Mouse (Mus musculus) hindbrain, embryonic 12.5 days (tissue): ENCODE data around the gene Muc3. TPM values are rescaled to one million over a fixed set of nuclear protein-coding genes. Genes with fewer than 3 reads are reported as not detected.

Experiments used
- ATAC-seq: fragments of 200-750 bp; cut with Nextera tagmentation; 2 replicates; pipeline ENCODE4 v1.8.0; 2017; ENCODE audit warnings: moderate TSS enrichment; ENCODE audit not compliant: low FRiP score
- H3K27ac ChIP-seq: fragments of 300-500 bp; sonication (generic); 2 replicates; pipeline ENCODE4 v1.5.1; 2016; ENCODE audit warnings: mild to moderate bottlenecking
- H3K27me3 ChIP-seq: fragments of 300-500 bp; sonication (generic); 2 replicates; pipeline ENCODE4 v1.6.1; 2016; ENCODE audit warnings: mild to moderate bottlenecking
- H3K36me3 ChIP-seq: fragments of 300-500 bp; sonication (generic); 2 replicates; pipeline ENCODE4 v1.6.1; 2016; ENCODE audit warnings: mild to moderate bottlenecking
- H3K4me1 ChIP-seq: fragments of 300-500 bp; sonication (generic); 2 replicates; pipeline ENCODE4 v1.6.1; 2016
- H3K4me2 ChIP-seq: fragments of 300-500 bp; sonication (generic); replicated peaks from 2 replicates; pipeline ENCODE4 v1.6.1; 2016; ENCODE audit warnings: mild to moderate bottlenecking
- H3K4me3 ChIP-seq: fragments of 300-500 bp; sonication (generic); 2 replicates; pipeline ENCODE4 v1.5.1; 2016; ENCODE audit warnings: mild to moderate bottlenecking
- H3K9ac ChIP-seq: fragments of 300-500 bp; sonication (generic); 2 replicates; pipeline ENCODE4 v1.6.1; 2016; ENCODE audit warnings: mild to moderate bottlenecking, moderate library complexity
- H3K9me3 ChIP-seq: fragments of 300-500 bp; sonication (generic); replicated peaks from 2 replicates; pipeline ENCODE4 v1.6.1; 2016; ENCODE audit warnings: mild to moderate bottlenecking
- WGBS: fragments of 180-500 bp; shearing (Covaris S2); methylation state at CpG from one replicate; pipeline ENCODE4 v1.1.7; 2016; 5-methylcytosine and 5-hydroxymethylcytosine counted together
- polyA plus RNA-seq: library from polyadenylated mRNA; unstranded; fragments of >200 nt; fragmentation: Nextera tagmentation; extraction: Ambion mirVana; gene quantifications from 2 replicates; pipeline ENCODE4 v1.2.1, GENCODE M21; 2016

The Muc3 gene
- polyA plus RNA-seq, 1 experiment from 2014 or later, result not detected

- no peaks in the 10 kb centered on the region for H3K36me3 ChIP-seq
- no peak overlapping the region for H3K4me3 ChIP-seq
- H3K27ac ChIP-seq, result no peak overlapping the region
- no peak overlapping the region for H3K4me2 ChIP-seq
- 87% methylated on average over 2 of the region's 2 CpGs for WGBS
- H3K27me3 ChIP-seq, result no peaks in the 10 kb centered on the region
- no peak for ATAC-seq
- peaks cover 9% of the 10 kb centered on the region for H3K4me1 ChIP-seq
- H3K9me3 ChIP-seq, result no peaks in the 10 kb centered on the region
- no peak overlapping the region for H3K9ac ChIP-seq
Measured at GRCm38 (mm10) chr5:137103969-137104368, 45.2 kb downstream of the Muc3 start.

- Histone ChIP-seq H3K4me1 (peaks cover 9% of the 10 kb centered on the region), H3K27me3 (no peaks in the 10 kb centered on the region), H3K9me3 (no peaks in the 10 kb centered on the region), H3K4me2 (no peak overlapping the region), H3K4me3 (no peak overlapping the region), H3K27ac (no peak overlapping the region), H3K9ac (no peak overlapping the region), H3K36me3 (no peaks in the 10 kb centered on the region)
- WGBS, result 68% methylated on average over 28 of the region's 28 CpGs
- ATAC-seq, result no peak
Measured at GRCm38 (mm10) chr5:137102575-137103522, 46.3 kb downstream of the Muc3 start.

GRCm38 (mm10) chr5:137102078-137102477, 47.0 kb downstream of the Muc3 start:
- ATAC-seq, result no peak
- Histone ChIP-seq H3K9me3 (no peaks in the 10 kb centered on the region), H3K27me3 (no peaks in the 10 kb centered on the region), H3K4me1 (peaks cover 9% of the 10 kb centered on the region), H3K27ac (no peak overlapping the region), H3K9ac (no peak overlapping the region), H3K4me2 (no peak overlapping the region), H3K36me3 (no peaks in the 10 kb centered on the region), H3K4me3 (no peak overlapping the region)
- 76% methylated on average over 10 of the region's 10 CpGs for WGBS

GRCm38 (mm10) chr5:137100660-137101059, 48.5 kb downstream of the Muc3 start:
- no peak overlapping the region for H3K27ac ChIP-seq
- H3K27me3 ChIP-seq, result no peaks in the 10 kb centered on the region
- H3K4me2 ChIP-seq, result no peak overlapping the region
- H3K9me3 ChIP-seq, result no peaks in the 10 kb centered on the region
- ATAC-seq, result no peak
- 56% methylated on average over 4 of the region's 4 CpGs for WGBS
- H3K36me3 ChIP-seq, result no peaks in the 10 kb centered on the region
- H3K9ac ChIP-seq, result no peak overlapping the region
- no peak overlapping the region for H3K4me3 ChIP-seq
- H3K4me1 ChIP-seq, result peaks cover 9% of the 10 kb centered on the region; the same call in 1 of the 2 replicates

GRCm38 (mm10) chr5:137098418-137098817, 50.7 kb downstream of the Muc3 start:
- Histone ChIP-seq H3K4me3 (no peak overlapping the region), H3K9me3 (no peaks in the 10 kb centered on the region), H3K4me1 (peaks cover 8% of the 10 kb centered on the region; the same call in 1 of the 2 replicates), H3K4me2 (no peak overlapping the region), H3K9ac (no peak overlapping the region), H3K27ac (no peak overlapping the region), H3K27me3 (no peaks in the 10 kb centered on the region), H3K36me3 (no peaks in the 10 kb centered on the region)
- ATAC-seq, result no peak
- 75% methylated on average over 11 of the region's 11 CpGs for WGBS

- 82% methylated on average over 1 of the region's 1 CpGs for WGBS
- no peak overlapping the region for H3K4me2 ChIP-seq
- no peak overlapping the region for H3K27ac ChIP-seq
- no peak overlapping the region for H3K9ac ChIP-seq
- H3K4me1 ChIP-seq, result no peaks in the 10 kb centered on the region
- no peaks in the 10 kb centered on the region for H3K36me3 ChIP-seq
- no peaks in the 10 kb centered on the region for H3K27me3 ChIP-seq
- no peak overlapping the region for H3K4me3 ChIP-seq
- H3K9me3 ChIP-seq, result no peaks in the 10 kb centered on the region
- ATAC-seq, result no peak
Measured at GRCm38 (mm10) chr5:137096037-137096436, 53.1 kb downstream of the Muc3 start.

- H3K4me1 ChIP-seq, result no peaks in the 10 kb centered on the region
- H3K27ac ChIP-seq, result no peak overlapping the region
- H3K9me3 ChIP-seq, result no peaks in the 10 kb centered on the region
- no peak overlapping the region for H3K4me3 ChIP-seq
- no peaks in the 10 kb centered on the region for H3K36me3 ChIP-seq
- H3K27me3 ChIP-seq, result no peaks in the 10 kb centered on the region
- H3K9ac ChIP-seq, result no peak overlapping the region
- WGBS, result 91% methylated on average over 10 of the region's 10 CpGs
- no peak for ATAC-seq
- H3K4me2 ChIP-seq, result no peak overlapping the region
Measured at GRCm38 (mm10) chr5:137095135-137095534, 54.0 kb downstream of the Muc3 start.

- no peak overlapping the region for H3K9ac ChIP-seq
- H3K27ac ChIP-seq, result no peak overlapping the region; the same call in 1 of the 2 replicates
- no peaks in the 10 kb centered on the region for H3K27me3 ChIP-seq
- no peak for ATAC-seq
- no peaks in the 10 kb centered on the region for H3K36me3 ChIP-seq
- no peak overlapping the region for H3K4me2 ChIP-seq
- H3K4me1 ChIP-seq, result no peaks in the 10 kb centered on the region
- 80% methylated on average over 9 of the region's 9 CpGs for WGBS
- H3K9me3 ChIP-seq, result no peaks in the 10 kb centered on the region
- H3K4me3 ChIP-seq, result no peak overlapping the region
Measured at GRCm38 (mm10) chr5:137093720-137094119, 55.4 kb downstream of the Muc3 start.

- Histone ChIP-seq H3K4me2 (no peak overlapping the region), H3K4me1 (no peaks in the 10 kb centered on the region), H3K36me3 (no peaks in the 10 kb centered on the region), H3K4me3 (no peak overlapping the region), H3K27ac (no peak overlapping the region), H3K9me3 (no peaks in the 10 kb centered on the region), H3K9ac (no peak overlapping the region), H3K27me3 (no peaks in the 10 kb centered on the region)
- WGBS, result 58% methylated on average over 6 of the region's 6 CpGs
- no peak for ATAC-seq
Measured at GRCm38 (mm10) chr5:137091560-137091959, 57.6 kb downstream of the Muc3 start.

- Histone ChIP-seq H3K4me1 (no peaks in the 10 kb centered on the region), H3K27me3 (no peaks in the 10 kb centered on the region), H3K9ac (no peak overlapping the region), H3K4me2 (no peak overlapping the region), H3K4me3 (no peak overlapping the region), H3K27ac (no peak overlapping the region), H3K9me3 (no peaks in the 10 kb centered on the region), H3K36me3 (no peaks in the 10 kb centered on the region)
- ATAC-seq, result no peak
- 82% methylated on average over 10 of the region's 10 CpGs for WGBS
Measured at GRCm38 (mm10) chr5:137090870-137091269, 58.3 kb downstream of the Muc3 start.

GRCm38 (mm10) chr5:137087410-137087809, 61.7 kb downstream of the Muc3 start:
- H3K9ac ChIP-seq, result no peak overlapping the region
- WGBS, result 90% methylated on average over 8 of the region's 8 CpGs
- no peak overlapping the region for H3K4me2 ChIP-seq
- H3K9me3 ChIP-seq, result no peaks in the 10 kb centered on the region
- no peak overlapping the region for H3K4me3 ChIP-seq
- no peaks in the 10 kb centered on the region for H3K27me3 ChIP-seq
- H3K36me3 ChIP-seq, result no peaks in the 10 kb centered on the region
- no peak overlapping the region for H3K27ac ChIP-seq
- ATAC-seq, result no peak
- H3K4me1 ChIP-seq, result no peaks in the 10 kb centered on the region

- Histone ChIP-seq H3K4me2 (no peak overlapping the region), H3K9ac (no peak overlapping the region), H3K4me1 (no peaks in the 10 kb centered on the region), H3K27me3 (no peaks in the 10 kb centered on the region), H3K9me3 (no peaks in the 10 kb centered on the region), H3K27ac (no peak overlapping the region), H3K36me3 (no peaks in the 10 kb centered on the region), H3K4me3 (no peak overlapping the region)
- 86% methylated on average over 3 of the region's 3 CpGs for WGBS
- ATAC-seq, result no peak
Measured at GRCm38 (mm10) chr5:137085731-137086130, 63.4 kb downstream of the Muc3 start.

GRCm38 (mm10) chr5:137085021-137085420, 64.1 kb downstream of the Muc3 start:
- 84% methylated on average over 6 of the region's 6 CpGs for WGBS
- H3K4me1 ChIP-seq, result no peaks in the 10 kb centered on the region
- H3K27ac ChIP-seq, result no peak overlapping the region
- no peak for ATAC-seq
- H3K9me3 ChIP-seq, result no peaks in the 10 kb centered on the region
- H3K9ac ChIP-seq, result no peak overlapping the region
- no peaks in the 10 kb centered on the region for H3K27me3 ChIP-seq
- no peaks in the 10 kb centered on the region for H3K36me3 ChIP-seq
- no peak overlapping the region for H3K4me2 ChIP-seq
- no peak overlapping the region for H3K4me3 ChIP-seq
